Mouse (Mus musculus): ENCODE measurements around the gene Bcl2l1.
A peak's percentile ranks its signal among the peaks of the same experiment; 100 is the strongest.

Gene Bcl2l1

GRCm38 (mm10) chr2:152824438-152825167 is 6.9 kb downstream of the Bcl2l1 start:
- DNase-seq (ENCODE audit: low spot score) = no peak

GRCm38 (mm10) chr2:152823770-152824169 is 7.8 kb downstream of the Bcl2l1 start:
- DNase-seq (ENCODE audit: low spot score) = no peak

- no peak for DNase-seq (ENCODE audit: low spot score)
Observed at GRCm38 (mm10) chr2:152821566-152821965, 10.0 kb downstream of the Bcl2l1 start.

- no peak for DNase-seq (ENCODE audit: low spot score)
Observed at GRCm38 (mm10) chr2:152821023-152821422, 10.5 kb downstream of the Bcl2l1 start.

GRCm38 (mm10) chr2:152820369-152820768 is 11.2 kb downstream of the Bcl2l1 start:
- DNase-seq (ENCODE audit: low spot score) = no peak

- no peak for DNase-seq (ENCODE audit: low spot score)
Observed at GRCm38 (mm10) chr2:152819926-152820325, 11.6 kb downstream of the Bcl2l1 start.

- no peak for DNase-seq (ENCODE audit: low spot score)
Observed at GRCm38 (mm10) chr2:152819097-152819624, 12.4 kb downstream of the Bcl2l1 start.

- DNase-seq (ENCODE audit: low spot score) = no peak
Observed at GRCm38 (mm10) chr2:152818679-152819078, 12.8 kb downstream of the Bcl2l1 start.

GRCm38 (mm10) chr2:152817596-152818291 is 13.8 kb downstream of the Bcl2l1 start:
- no peak for DNase-seq (ENCODE audit: low spot score)

- DNase-seq (ENCODE audit: low spot score) = no peak
Observed at GRCm38 (mm10) chr2:152816657-152817348, 14.7 kb downstream of the Bcl2l1 start.

GRCm38 (mm10) chr2:152815879-152816656 is 15.5 kb downstream of the Bcl2l1 start:
- no peak for DNase-seq (ENCODE audit: low spot score)

GRCm38 (mm10) chr2:152814213-152814874 is 17.2 kb downstream of the Bcl2l1 start:
- no peak for DNase-seq (ENCODE audit: low spot score)

GRCm38 (mm10) chr2:152813232-152813631 is 18.3 kb downstream of the Bcl2l1 start:
- no peak for DNase-seq (ENCODE audit: low spot score)

GRCm38 (mm10) chr2:152811336-152812165 is 20.0 kb downstream of the Bcl2l1 start:
- DNase-seq (ENCODE audit: low spot score) = no peak

GRCm38 (mm10) chr2:152810158-152810941 is 21.2 kb downstream of the Bcl2l1 start:
- DNase-seq (ENCODE audit: low spot score) = peak; percentile 16

- no peak for DNase-seq (ENCODE audit: low spot score)
Observed at GRCm38 (mm10) chr2:152808178-152808577, 23.4 kb downstream of the Bcl2l1 start.

GRCm38 (mm10) chr2:152806037-152806436 is 25.5 kb downstream of the Bcl2l1 start:
- DNase-seq (ENCODE audit: low spot score) = no peak

GRCm38 (mm10) chr2:152805111-152805490 is 26.4 kb downstream of the Bcl2l1 start:
- no peak for DNase-seq (ENCODE audit: low spot score)

- DNase-seq (ENCODE audit: low spot score) = no peak
Observed at GRCm38 (mm10) chr2:152804408-152805110, 27.0 kb downstream of the Bcl2l1 start.

All from T-cell, adult 2 months (primary cell).